Mouse (Mus musculus) left cerebral cortex, postnatal 14 days (tissue): Measurements from ENCODE around the gene Egr4. TPM values are rescaled to one million over a fixed set of nuclear protein-coding genes. Genes with fewer than 3 reads are reported as not detected.

ENCODE experiments used
- total RNA-seq, 2 experiments: library from RNA; stranded (reverse); gene quantifications; 2 replicates each; pipeline ENCODE4 v1.2.3; 2021

Gene Egr4
- total RNA-seq, 2 experiments from 2014 or later: 50.3 to 64.1 TPM

Other genes with a start within 250 kb of the Egr4 start
- gene Sfxn5, start 180.2 kb downstream of the Egr4 start, total RNA-seq: 100 to 1,000 TPM; 162 to 165 TPM
- gene Rab11fip5, start 139.0 kb downstream of the Egr4 start, total RNA-seq: 10 to 100 TPM; 53.8 to 55.0 TPM
- not detected for gene Noto, start 89.7 kb downstream of the Egr4 start, total RNA-seq
- gene Smyd5, start 81.6 kb downstream of the Egr4 start, total RNA-seq: 10 to 100 TPM; 33.8 to 34.7 TPM
- gene Cct7, start 62.1 kb downstream of the Egr4 start, total RNA-seq: 100 to 1,000 TPM; 209 to 210 TPM
- gene Pradc1, start 61.6 kb downstream of the Egr4 start, total RNA-seq: 10 to 100 TPM; 27.1 to 34.0 TPM
- 100 to 1,000 TPM; 119 to 126 TPM for gene Fbxo41, start 10.6 kb downstream of the Egr4 start, total RNA-seq
- gene Alms1, start 73.9 kb upstream of the Egr4 start, total RNA-seq: 1 to 10 TPM; 7.6 to 9.4 TPM
- gene Nat8f7, start 199.6 kb upstream of the Egr4 start, total RNA-seq: 1 to 10 TPM; 2.0 to 2.2 TPM